Mouse (Mus musculus) embryo, embryonic 10.5 days (tissue): Measurements from ENCODE around the gene Lrrk2.
A peak's percentile ranks its signal among the peaks of the same experiment; 100 is the strongest.

Source experiments
- DNase-seq: peaks from one replicate; pipeline ENCODE4 v3.0.0-alpha.2; 2015; ENCODE audit warnings: low spot score

Gene Lrrk2

GRCm38 (mm10) chr15:91672645-91673568 lies at the start of gene Lrrk2:
Lrrk2 (plus strand) TSS chr15:91673175.
- peak; percentile 78 for DNase-seq

GRCm38 (mm10) chr15:91624475-91624874 lies 48.5 kb upstream of the Lrrk2 start:
- no peak for DNase-seq

- no peak for DNase-seq
Observed at GRCm38 (mm10) chr15:91629137-91629536, 43.8 kb upstream of the Lrrk2 start.

GRCm38 (mm10) chr15:91632473-91632872 lies 40.5 kb upstream of the Lrrk2 start:
- no peak for DNase-seq

GRCm38 (mm10) chr15:91633051-91633450 lies 39.9 kb upstream of the Lrrk2 start:
- DNase-seq, result no peak

- DNase-seq, result no peak
Observed at GRCm38 (mm10) chr15:91633806-91634205, 39.2 kb upstream of the Lrrk2 start.

- no peak for DNase-seq
Observed at GRCm38 (mm10) chr15:91634236-91634635, 38.7 kb upstream of the Lrrk2 start.

GRCm38 (mm10) chr15:91641631-91642030 lies 31.3 kb upstream of the Lrrk2 start:
- DNase-seq, result no peak

GRCm38 (mm10) chr15:91642682-91643306 lies 30.2 kb upstream of the Lrrk2 start:
- no peak for DNase-seq

- DNase-seq, result no peak
Observed at GRCm38 (mm10) chr15:91643632-91644348, 29.2 kb upstream of the Lrrk2 start.

GRCm38 (mm10) chr15:91650270-91650669 lies 22.7 kb upstream of the Lrrk2 start:
- no peak for DNase-seq

- DNase-seq, result no peak
Observed at GRCm38 (mm10) chr15:91651493-91651892, 21.5 kb upstream of the Lrrk2 start.

- no peak for DNase-seq
Observed at GRCm38 (mm10) chr15:91658227-91658626, 14.7 kb upstream of the Lrrk2 start.

GRCm38 (mm10) chr15:91660277-91661078 lies 12.5 kb upstream of the Lrrk2 start:
- DNase-seq, result no peak

GRCm38 (mm10) chr15:91661079-91661369 lies 12.0 kb upstream of the Lrrk2 start:
- DNase-seq, result no peak

GRCm38 (mm10) chr15:91664586-91665132 lies 8.3 kb upstream of the Lrrk2 start:
- DNase-seq, result no peak

GRCm38 (mm10) chr15:91665530-91665929 lies 7.4 kb upstream of the Lrrk2 start:
- no peak for DNase-seq

GRCm38 (mm10) chr15:91671216-91671615 lies 1.8 kb upstream of the Lrrk2 start:
- DNase-seq, result no peak

GRCm38 (mm10) chr15:91671987-91672386 lies 988 bp upstream of the Lrrk2 start:
- peak; percentile 2 for DNase-seq

- DNase-seq, result no peak
Observed at GRCm38 (mm10) chr15:91673569-91673905, 562 bp downstream of the Lrrk2 start.

GRCm38 (mm10) chr15:91680116-91680515 lies 7.1 kb downstream of the Lrrk2 start:
- no peak for DNase-seq
